Mouse (Mus musculus): ENCODE results near the gene Eif4g1.
A peak's percentile ranks its signal among the peaks of the same experiment; 100 is the strongest.
"Not testable (repeated sequence)": the region's sequence is repeated elsewhere in the genome, so short reads cannot be mapped to it uniquely, and the experiment has no call there.

Gene Eif4g1

DNA sequence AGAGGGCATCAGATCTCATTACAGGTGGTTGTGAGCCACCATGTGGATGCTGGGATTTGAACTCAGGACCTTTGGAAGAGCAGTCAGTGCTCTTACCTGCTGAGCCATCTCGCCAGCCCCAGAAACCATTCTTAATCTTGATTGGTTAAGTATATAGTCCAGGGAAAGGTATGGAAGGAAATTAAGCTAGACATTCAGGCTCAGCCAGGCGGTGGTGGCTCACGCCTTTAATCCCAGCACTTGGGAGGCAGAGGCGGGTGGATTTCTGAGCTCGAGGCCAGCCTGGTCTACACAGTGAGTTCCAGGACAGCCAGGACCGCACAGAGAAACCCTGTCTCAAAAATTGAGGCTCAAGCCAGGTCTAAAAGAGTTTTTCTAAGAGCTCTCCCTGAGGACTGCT, at the start of gene Eif4g1:
Gene Eif4g1, plus strand, starts transcription at position 301 of the 400 bp plus-strand sequence.
- not testable (repeated sequence) for DNase-seq (ENCODE audit: low spot score)

GRCm38 (mm10) chr16:20619541-20620398, 48.3 kb upstream of the Eif4g1 start:
- DNase-seq (ENCODE audit: low spot score): peak; percentile 22

- no peak for DNase-seq (ENCODE audit: low spot score)
Observed at GRCm38 (mm10) chr16:20620399-20620735, 47.7 kb upstream of the Eif4g1 start.

DNA sequence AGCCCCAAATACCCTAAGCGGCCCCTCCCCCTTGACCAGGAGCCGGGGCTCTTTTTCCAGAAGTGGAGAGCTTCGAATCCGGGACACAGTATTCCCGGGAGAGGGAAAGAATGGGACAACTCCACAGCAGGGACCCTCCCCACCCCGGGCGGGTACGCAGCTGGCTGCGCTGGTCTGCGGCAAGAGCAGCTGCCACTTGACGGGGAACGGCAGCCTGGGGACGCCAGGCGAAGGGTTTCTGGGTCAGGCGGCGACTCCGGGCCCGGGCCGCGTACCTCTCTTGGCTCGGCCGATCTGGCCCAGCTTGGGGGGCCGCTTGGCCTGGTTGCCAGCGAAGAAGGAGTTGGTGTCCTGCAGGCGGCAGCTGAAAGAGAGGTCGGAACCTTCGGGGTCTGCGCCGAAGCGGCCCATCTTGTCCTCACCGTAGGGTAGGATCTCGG, 47.3 kb upstream of the Eif4g1 start:
- DNase-seq (ENCODE audit: low spot score): no peak

DNA sequence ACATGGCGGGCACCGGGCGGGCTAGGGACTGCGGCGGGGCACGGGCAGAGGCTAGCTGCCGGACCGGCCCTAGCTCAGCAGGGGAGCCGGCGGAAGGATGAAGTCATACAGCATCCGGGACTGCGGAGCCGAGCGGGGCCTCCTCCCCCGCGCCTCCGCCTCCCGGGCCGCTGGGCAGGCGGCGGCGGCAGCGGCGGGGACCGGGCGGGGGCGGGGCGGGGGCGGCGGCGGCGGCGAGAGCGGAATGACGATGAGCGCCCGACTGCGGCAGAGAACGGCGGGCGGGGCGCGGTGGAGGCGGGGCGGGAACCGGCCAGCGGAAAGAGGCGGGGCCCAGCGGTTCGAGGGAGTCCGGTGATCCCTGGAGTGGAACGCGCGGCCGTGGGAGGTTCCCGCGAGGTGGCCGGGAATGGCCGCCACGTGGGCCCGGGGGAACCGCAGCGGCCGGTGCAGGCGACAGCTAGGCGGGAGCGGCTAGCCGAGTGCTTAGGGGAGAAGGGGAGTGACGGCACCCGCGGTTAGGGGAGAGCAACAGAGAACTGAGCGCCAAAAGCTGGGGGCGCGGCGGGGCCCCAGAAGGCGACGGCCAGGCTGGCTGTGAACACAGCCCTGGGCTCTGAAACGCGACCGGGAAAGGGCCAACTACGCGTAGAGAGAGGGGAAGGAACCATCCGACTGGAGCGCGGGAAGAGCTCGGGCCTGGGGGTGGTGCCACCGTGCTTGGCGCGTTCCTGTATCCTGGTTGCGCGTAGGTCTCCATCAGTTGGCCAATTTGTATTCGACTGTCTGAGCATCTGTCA, 46.7 kb upstream of the Eif4g1 start, which contains the start of gene Camk2n2:
Gene Camk2n2, minus strand, starts transcription at position 97 of the 800 bp plus-strand sequence.
- DNase-seq (ENCODE audit: low spot score): peak; percentile 45

DNA sequence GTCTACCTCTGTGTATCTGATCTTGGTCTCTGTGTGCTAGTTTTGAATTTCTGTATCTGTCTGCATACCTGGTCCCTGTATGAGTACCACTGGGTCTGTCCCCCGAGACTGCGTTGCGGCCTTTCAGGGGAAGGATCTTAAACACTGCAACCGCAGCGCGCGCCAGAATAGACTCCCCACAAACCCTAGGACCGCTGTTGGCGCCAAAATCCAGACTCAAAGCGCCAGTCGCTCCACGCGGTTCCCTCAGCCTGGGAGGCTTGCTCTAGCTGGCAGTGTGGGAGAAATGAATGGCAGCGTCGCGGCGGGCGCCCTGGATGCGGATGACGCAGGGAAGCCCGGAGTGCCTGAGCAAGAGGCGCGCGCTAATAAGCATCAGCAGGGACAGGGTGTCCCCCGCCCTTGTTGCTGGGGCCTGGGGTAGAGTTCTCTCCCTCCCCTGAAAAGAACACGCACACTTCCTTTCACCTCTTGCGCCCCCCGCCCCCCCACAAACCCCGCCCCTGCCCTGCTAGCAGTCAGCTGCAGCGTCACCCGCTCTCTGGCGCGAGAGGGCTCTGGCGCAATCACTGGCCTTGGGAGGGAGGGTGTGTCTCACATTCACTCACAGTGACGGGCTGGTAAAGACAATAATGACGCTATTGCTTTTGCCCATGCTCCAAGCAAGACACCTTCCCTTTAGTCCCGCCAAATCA, 46.0 kb upstream of the Eif4g1 start:
- no peak for DNase-seq (ENCODE audit: low spot score)

- no peak for DNase-seq (ENCODE audit: low spot score)
Observed at GRCm38 (mm10) chr16:20623211-20623610, 44.9 kb upstream of the Eif4g1 start.

- DNase-seq (ENCODE audit: low spot score): no peak
Observed at GRCm38 (mm10) chr16:20628871-20629391, 39.2 kb upstream of the Eif4g1 start.

GRCm38 (mm10) chr16:20629731-20630634, 38.1 kb upstream of the Eif4g1 start, which contains the start of gene Ece2:
TSS of gene Ece2 (plus strand) at chr16:20629828.
- no peak for DNase-seq (ENCODE audit: low spot score)

DNA sequence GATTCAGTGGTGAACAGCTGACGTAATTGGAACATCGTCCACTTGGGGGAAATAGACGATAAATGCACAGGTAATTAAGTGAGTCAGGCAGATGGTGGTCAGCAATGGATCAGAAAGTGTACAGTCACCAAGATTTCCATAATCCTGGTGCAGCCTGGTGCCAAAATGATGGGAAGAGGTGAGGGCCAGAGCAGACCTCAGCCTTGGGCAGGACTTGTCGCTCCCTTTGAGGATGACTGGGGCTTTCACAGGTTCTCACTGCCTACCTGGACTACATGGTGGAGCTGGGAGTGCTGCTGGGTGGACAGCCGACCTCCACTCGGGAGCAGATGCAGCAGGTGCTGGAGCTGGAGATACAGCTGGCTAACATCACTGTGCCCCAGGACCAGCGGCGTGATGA, 30.7 kb upstream of the Eif4g1 start:
- DNase-seq (ENCODE audit: low spot score): no peak

DNA sequence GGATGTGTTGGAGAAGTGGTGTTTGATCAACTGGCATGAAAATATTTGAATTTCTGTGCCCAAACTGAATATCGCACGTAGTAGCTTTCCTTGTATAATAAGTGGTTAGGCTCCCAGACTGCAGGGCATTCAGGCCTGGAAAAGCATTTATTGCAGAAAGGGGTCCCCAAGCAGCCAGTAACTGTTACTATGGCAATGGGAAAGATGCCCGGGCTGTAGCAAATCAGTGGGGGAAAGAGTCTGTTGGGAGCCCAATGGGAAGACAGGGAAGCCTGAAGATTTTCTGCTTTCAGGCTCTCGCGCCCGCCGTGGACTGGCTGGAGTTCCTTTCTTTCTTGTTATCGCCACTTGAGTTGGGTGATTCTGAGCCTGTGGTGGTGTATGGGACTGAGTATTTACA, 29.7 kb upstream of the Eif4g1 start:
- DNase-seq (ENCODE audit: low spot score): no peak

GRCm38 (mm10) chr16:20642161-20642560, 26.0 kb upstream of the Eif4g1 start:
- DNase-seq (ENCODE audit: low spot score): peak; percentile 36

GRCm38 (mm10) chr16:20643911-20644310, 24.2 kb upstream of the Eif4g1 start:
- DNase-seq (ENCODE audit: low spot score): no peak

DNA sequence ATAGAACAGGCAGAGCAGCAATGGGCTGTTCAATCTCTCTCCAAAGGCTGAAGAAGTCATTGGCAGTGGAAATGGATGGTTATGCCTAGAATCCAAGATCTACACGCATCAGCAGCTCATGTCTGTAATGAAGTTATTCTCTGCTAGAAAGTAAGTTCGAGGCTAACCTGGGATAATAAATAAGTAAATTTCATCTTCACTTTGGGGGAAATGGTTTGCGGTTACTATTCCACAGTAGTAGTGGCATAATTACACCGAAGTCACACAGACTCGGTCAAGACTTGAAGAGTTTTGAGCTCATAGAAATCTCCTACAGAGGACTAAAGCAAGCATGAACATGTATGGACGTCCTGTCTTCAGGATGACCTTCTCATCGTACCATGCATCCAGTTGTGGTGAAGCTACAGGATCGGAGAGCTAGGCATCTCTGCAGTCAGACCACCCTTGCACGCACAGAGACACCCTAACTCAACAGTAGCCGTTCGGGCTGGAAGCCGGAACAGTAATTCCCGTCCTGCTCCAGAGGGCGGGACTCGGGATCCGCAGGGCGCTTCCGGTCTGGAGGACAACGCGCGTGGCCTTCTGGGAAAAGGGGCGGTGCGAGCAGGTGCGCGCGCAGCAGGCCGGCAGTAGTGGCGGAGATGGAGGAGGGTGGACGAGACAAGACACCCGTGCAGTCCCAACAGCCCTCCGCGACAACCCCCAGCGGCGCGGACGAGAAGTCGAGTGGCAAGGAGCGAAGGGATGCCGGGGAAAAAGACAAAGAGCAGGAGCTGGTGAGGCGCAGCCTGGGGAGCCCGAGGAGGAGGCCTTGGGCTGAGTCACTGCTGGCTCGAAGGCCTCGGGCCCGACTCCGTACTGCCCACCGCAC, 16.8 kb upstream of the Eif4g1 start, which contains the start of gene Psmd2:
Gene Psmd2, plus strand, starts transcription at position 577 of the 871 bp plus-strand sequence.
- DNase-seq (ENCODE audit: low spot score): peak; percentile 91

DNA sequence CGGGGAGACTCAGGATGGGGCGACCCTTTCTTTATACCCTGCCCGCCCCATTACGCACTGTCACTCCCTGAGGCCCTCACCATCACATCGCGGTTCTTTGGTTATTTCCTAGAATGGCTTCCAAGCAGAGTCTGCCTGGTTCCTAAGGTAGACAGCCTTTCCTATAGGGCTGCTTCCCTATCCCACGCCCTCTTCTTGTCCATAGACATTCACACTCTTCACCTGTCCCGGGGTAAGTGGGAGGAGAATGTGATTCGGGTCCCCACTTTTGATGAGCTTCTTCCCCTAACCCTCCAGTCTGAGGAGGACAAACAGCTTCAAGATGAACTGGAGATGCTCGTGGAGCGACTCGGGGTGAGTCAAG, 16.2 kb upstream of the Eif4g1 start:
- no peak for DNase-seq (ENCODE audit: low spot score)

GRCm38 (mm10) chr16:20653315-20653714, 14.8 kb upstream of the Eif4g1 start:
- DNase-seq (ENCODE audit: low spot score): no peak

- no peak for DNase-seq (ENCODE audit: low spot score)
Observed at GRCm38 (mm10) chr16:20657661-20658060, 10.5 kb upstream of the Eif4g1 start.

DNA sequence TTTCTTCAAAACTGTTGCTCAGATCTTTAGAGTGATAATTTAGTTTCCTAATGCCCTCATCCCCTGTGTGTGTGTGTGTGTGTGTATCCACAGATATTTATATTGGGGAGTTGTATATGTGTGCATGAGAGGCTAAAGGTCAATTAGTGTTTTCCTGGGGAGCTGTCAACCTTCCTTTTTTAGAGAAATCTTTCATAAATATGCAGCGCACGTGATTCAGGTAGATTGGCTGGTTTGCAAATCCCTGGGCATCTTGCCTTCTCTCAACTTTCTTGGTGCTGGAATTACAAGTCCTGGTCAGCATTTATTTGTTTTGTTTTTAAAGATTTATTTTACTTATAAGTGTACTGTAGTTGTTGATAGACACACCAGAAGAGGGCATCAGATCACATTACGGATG, 2.2 kb downstream of the Eif4g1 start:
- DNase-seq (ENCODE audit: low spot score): no peak

DNA sequence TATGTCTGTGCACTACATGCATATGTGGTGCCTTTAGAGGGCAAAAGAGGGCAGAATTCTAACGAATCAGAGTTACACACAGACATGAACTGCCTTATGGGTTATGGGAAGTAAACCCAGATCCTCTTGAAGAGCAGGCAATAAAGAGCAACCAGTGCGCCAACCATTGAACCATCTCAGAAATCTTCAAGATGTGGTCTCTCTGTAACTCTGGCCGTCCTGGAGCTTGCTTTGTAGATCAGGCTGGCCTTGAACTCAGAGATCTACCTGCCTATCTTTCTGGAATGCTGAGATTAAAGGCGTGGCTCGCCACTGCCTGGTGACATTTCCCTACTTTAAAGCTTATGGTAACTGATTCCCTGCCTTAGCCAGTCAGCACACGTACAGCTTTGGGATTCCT, 3.8 kb downstream of the Eif4g1 start:
- no peak for DNase-seq (ENCODE audit: low spot score)

- peak; percentile 87 for DNase-seq (ENCODE audit: low spot score)
Observed at GRCm38 (mm10) chr16:20672500-20672902, 4.4 kb downstream of the Eif4g1 start.
